Mouse (Mus musculus): ENCODE results near the gene Zfp366.

DNA sequence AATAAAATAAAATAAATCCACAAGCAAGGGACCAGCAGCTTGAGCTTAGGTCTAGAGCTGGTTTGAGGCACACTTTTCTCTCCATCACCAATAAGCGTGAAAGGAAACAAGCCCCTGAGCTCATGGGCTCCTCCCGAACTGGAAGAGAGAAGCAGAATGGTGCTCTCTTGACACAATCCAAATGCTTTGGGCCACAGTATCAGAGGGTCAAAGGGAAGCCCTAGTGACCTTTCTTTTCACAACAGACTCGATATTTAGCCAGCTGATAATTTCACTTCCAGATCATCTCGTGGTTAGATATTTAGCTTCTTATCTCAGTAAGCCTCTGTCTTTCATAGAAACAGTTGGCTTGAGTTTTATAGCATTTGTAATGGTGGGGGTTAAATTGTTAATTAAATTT lies 12.2 kb downstream of the Zfp366 start:
- TF ChIP-seq MAX (IDR thresholded peaks at IDR 0.05; ENCODE audit: low read depth), result no peak
- no peak for TF ChIP-seq POLR2A (IDR thresholded peaks at IDR 0.05; ENCODE audit: insufficient read length, low read depth)
- no peak for TF ChIP-seq USF1 (IDR thresholded peaks at IDR 0.05; ENCODE audit: low read depth)
- TF ChIP-seq CEBPB (IDR thresholded peaks at IDR 0.05; ENCODE audit: insufficient read depth, poor library complexity, severe bottlenecking), result no peak
- TF ChIP-seq POLR2AphosphoS2 (IDR thresholded peaks at IDR 0.05; ENCODE audit: insufficient read length, low read depth), result no peak
- no peak for TF ChIP-seq REST (IDR thresholded peaks at IDR 0.05; ENCODE audit: insufficient read depth, insufficient read length)
